ENCODE assay signal across 32 mouse cellular contexts in genomic region chr6:97295866-97296527, GRCm38 (mm10). TPM values are rescaled to one million over a fixed set of nuclear protein-coding genes. Genes with fewer than 3 reads are reported as not detected.
"Had no signal": no experiment of that assay in that cellular context is flagged by ENCODE, and none has a peak within 500 bp of the region (broad histone marks: within the 10 kb centered on the region; RNA-seq: fewer than 3 reads in every experiment).

No protein-coding gene starts in this region.

- H3K4me3 ChIP-seq: embryonic facial prominence, embryonic 10.5 days; embryonic facial prominence, embryonic 12.5 days; embryonic facial prominence, embryonic 13.5 days; embryonic facial prominence, embryonic 15.5 days; erythroblast, embryonic 14.5 days; forebrain, embryonic 10.5 days; forebrain, embryonic 12.5 days; forebrain, embryonic 13.5 days; forebrain, embryonic 15.5 days; gastrocnemius, adult 2 months had no signal

- H3K9me3 ChIP-seq: embryonic facial prominence, embryonic 10.5 days; embryonic facial prominence, embryonic 12.5 days; embryonic facial prominence, embryonic 13.5 days; embryonic facial prominence, embryonic 15.5 days; forebrain, embryonic 10.5 days; forebrain, embryonic 12.5 days; forebrain, embryonic 13.5 days; forebrain, embryonic 15.5 days had no signal

- DNase-seq: cerebellum, adult 18-20 months; cerebellum, adult 2 months; cerebellum, adult 8-10 months; cerebellum, adult 9-10 months; cerebellum, adult 9-11 months; cerebellum, postnatal 10 days; cerebellum, postnatal 14 days; cerebellum, postnatal 25 days; cerebellum, postnatal 36 days; embryo, embryonic 11 days; forebrain, postnatal 0 days; gastrocnemius, adult 2 months; gastrocnemius, postnatal 10 days; gastrocnemius, postnatal 14 days; gastrocnemius, postnatal 25 days; gastrocnemius, postnatal 36 days; heart, adult 18-20 months had no signal

- ATAC-seq: forebrain, embryonic 13.5 days; forebrain, embryonic 14.5 days; forebrain, embryonic 15.5 days; forebrain, embryonic 16.5 days; forebrain, postnatal 0 days had no signal

- H3K27me3 ChIP-seq: embryonic facial prominence, embryonic 12.5 days; embryonic facial prominence, embryonic 15.5 days; forebrain, embryonic 12.5 days; forebrain, embryonic 13.5 days; forebrain, embryonic 15.5 days had no signal

- H3K4me2 ChIP-seq: embryonic facial prominence, embryonic 12.5 days; embryonic facial prominence, embryonic 13.5 days; embryonic facial prominence, embryonic 15.5 days; forebrain, embryonic 12.5 days; forebrain, embryonic 13.5 days; forebrain, embryonic 15.5 days had no signal

- H3K4me1 ChIP-seq: embryonic facial prominence, embryonic 12.5 days; embryonic facial prominence, embryonic 13.5 days had no signal

- H3K27ac ChIP-seq: embryonic facial prominence, embryonic 10.5 days; embryonic facial prominence, embryonic 12.5 days; embryonic facial prominence, embryonic 13.5 days; embryonic facial prominence, embryonic 15.5 days; forebrain, embryonic 10.5 days; forebrain, embryonic 12.5 days; forebrain, embryonic 13.5 days; forebrain, embryonic 15.5 days; gastrocnemius, adult 2 months had no signal

- H3K9ac ChIP-seq: embryonic facial prominence, embryonic 12.5 days; embryonic facial prominence, embryonic 13.5 days; embryonic facial prominence, embryonic 15.5 days; forebrain, embryonic 12.5 days; forebrain, embryonic 13.5 days; forebrain, embryonic 15.5 days; forebrain, postnatal 0 days had no signal

RNA-seq across cellular contexts. Expression of gene Lmod3, which starts 43.4 kb away (rescaled TPM):
- total RNA-seq: common myeloid progenitor, adult 5-6 weeks; granulocyte monocyte progenitor cell, adult 5-6 weeks had no signal
- polyA plus RNA-seq: embryonic facial prominence, embryonic 10.5 days; erythroblast, embryonic 14.5 days; forebrain, embryonic 10.5 days; forebrain, embryonic 11.5 days; forebrain, embryonic 13.5 days; forebrain, embryonic 14.5 days; forebrain, embryonic 16.5 days; frontal cortex, adult 2 months had no signal
